Mouse (Mus musculus): ENCODE measurements around the gene Tac4. TPM values are rescaled to one million over a fixed set of nuclear protein-coding genes. Genes with fewer than 3 reads are reported as not detected.
A peak's percentile ranks its signal among the peaks of the same experiment; 100 is the strongest.

The Tac4 gene
- polyA plus RNA-seq, 1 experiment: not detected

GRCm38 (mm10) chr11:95254165-95254564 is 7.2 kb upstream of the Tac4 start:
- no peak overlapping the region for H3K9ac ChIP-seq (ENCODE audit: low read depth, poor library complexity, severe bottlenecking)
- H3K36me3 ChIP-seq (ENCODE audit: control insufficient read depth, insufficient read depth, low read length, poor library complexity, severe bottlenecking): no peaks in the 10 kb centered on the region
- H3K9me3 ChIP-seq (replicated peaks; ENCODE audit: control insufficient read depth, insufficient read depth, low read length, poor library complexity, severe bottlenecking): no peaks in the 10 kb centered on the region
- no peak for TF ChIP-seq EP300 (IDR thresholded peaks at IDR 0.05; ENCODE audit: insufficient read depth, low read depth, low read length)
- TF ChIP-seq POLR2A (IDR thresholded peaks at IDR 0.05; ENCODE audit: insufficient read depth, low read length): no peak
- TF ChIP-seq CTCF (IDR thresholded peaks at IDR 0.05; ENCODE audit: low read depth, low read length): no peak
- no peaks in the 10 kb centered on the region for H3K27me3 ChIP-seq (ENCODE audit: control insufficient read depth, insufficient read depth, low read length, poor library complexity, severe bottlenecking)
- no peak overlapping the region for H3K4me3 ChIP-seq (ENCODE audit: low read depth, low read length)
- H3K4me1 ChIP-seq (ENCODE audit: control insufficient read depth, insufficient read depth, low read length): no peaks in the 10 kb centered on the region
- H3K27ac ChIP-seq (ENCODE audit: insufficient read depth, low read length): no peak overlapping the region

DNA sequence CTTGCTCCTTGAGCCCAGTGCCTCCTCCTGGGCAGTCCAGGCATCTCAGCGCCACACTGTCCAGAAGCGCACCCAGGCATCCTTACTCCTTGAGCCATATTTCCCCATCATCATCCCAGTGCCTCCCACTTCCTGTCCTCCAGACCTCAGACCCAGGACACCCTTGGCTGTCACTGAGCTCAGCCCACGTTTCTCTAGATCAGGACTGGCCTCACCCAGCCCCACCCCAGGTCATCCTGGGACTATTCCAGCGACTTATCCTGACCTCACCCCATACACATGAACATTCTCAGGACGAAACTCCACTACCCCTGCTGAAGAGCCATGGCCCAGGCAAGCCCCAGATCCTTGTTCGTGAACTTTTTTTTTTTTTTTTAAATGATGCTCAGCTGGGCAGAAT is 5.6 kb upstream of the Tac4 start:
- H3K4me1 ChIP-seq (ENCODE audit: control insufficient read depth, insufficient read depth, low read length): no peaks in the 10 kb centered on the region
- H3K27me3 ChIP-seq (ENCODE audit: control insufficient read depth, insufficient read depth, low read length, poor library complexity, severe bottlenecking): no peaks in the 10 kb centered on the region
- no peak for TF ChIP-seq EP300 (IDR thresholded peaks at IDR 0.05; ENCODE audit: insufficient read depth, low read depth, low read length)
- TF ChIP-seq POLR2A (IDR thresholded peaks at IDR 0.05; ENCODE audit: insufficient read depth, low read length): no peak
- TF ChIP-seq CTCF (IDR thresholded peaks at IDR 0.05; ENCODE audit: low read depth, low read length): no peak
- no peak overlapping the region for H3K4me3 ChIP-seq (ENCODE audit: low read depth, low read length)
- H3K27ac ChIP-seq (ENCODE audit: insufficient read depth, low read length): no peak overlapping the region
- no peak overlapping the region for H3K9ac ChIP-seq (ENCODE audit: low read depth, poor library complexity, severe bottlenecking)
- H3K36me3 ChIP-seq (ENCODE audit: control insufficient read depth, insufficient read depth, low read length, poor library complexity, severe bottlenecking): no peaks in the 10 kb centered on the region
- H3K9me3 ChIP-seq (replicated peaks; ENCODE audit: control insufficient read depth, insufficient read depth, low read length, poor library complexity, severe bottlenecking): no peaks in the 10 kb centered on the region

- H3K36me3 ChIP-seq (ENCODE audit: control insufficient read depth, insufficient read depth, low read length, poor library complexity, severe bottlenecking): no peaks in the 10 kb centered on the region
- no peak for TF ChIP-seq CTCF (IDR thresholded peaks at IDR 0.05; ENCODE audit: low read depth, low read length)
- no peak for TF ChIP-seq EP300 (IDR thresholded peaks at IDR 0.05; ENCODE audit: insufficient read depth, low read depth, low read length)
- no peak for TF ChIP-seq POLR2A (IDR thresholded peaks at IDR 0.05; ENCODE audit: insufficient read depth, low read length)
- no peaks in the 10 kb centered on the region for H3K27me3 ChIP-seq (ENCODE audit: control insufficient read depth, insufficient read depth, low read length, poor library complexity, severe bottlenecking)
- H3K9me3 ChIP-seq (replicated peaks; ENCODE audit: control insufficient read depth, insufficient read depth, low read length, poor library complexity, severe bottlenecking): no peaks in the 10 kb centered on the region
- H3K4me1 ChIP-seq (ENCODE audit: control insufficient read depth, insufficient read depth, low read length): peaks cover 1% of the 10 kb centered on the region
- no peak overlapping the region for H3K27ac ChIP-seq (ENCODE audit: insufficient read depth, low read length)
- H3K9ac ChIP-seq (ENCODE audit: low read depth, poor library complexity, severe bottlenecking): peak overlapping the region; percentile 91
- no peak overlapping the region for H3K4me3 ChIP-seq (ENCODE audit: low read depth, low read length)
Observed at GRCm38 (mm10) chr11:95257930-95258329, 3.4 kb upstream of the Tac4 start.

DNA sequence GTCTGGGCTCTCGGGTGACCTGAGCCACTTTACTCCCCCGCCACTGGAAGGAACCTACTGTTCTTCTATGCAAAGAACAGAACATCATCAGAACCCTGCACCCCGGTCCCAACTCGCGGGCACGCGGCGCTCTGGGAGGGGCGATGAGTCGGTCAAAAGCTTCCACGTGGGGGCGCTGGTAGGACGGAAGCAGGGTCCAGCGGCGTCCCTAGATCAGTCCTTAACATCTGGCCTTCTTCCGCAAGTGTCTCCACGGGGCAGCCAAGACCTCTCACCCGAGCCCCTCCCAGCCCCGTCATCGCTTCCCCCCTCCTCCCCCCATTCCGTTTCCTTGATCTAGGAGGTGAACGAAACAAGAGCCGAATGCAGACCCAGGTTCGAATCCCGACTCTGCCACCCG is 2.8 kb upstream of the Tac4 start:
- H3K9me3 ChIP-seq (replicated peaks; ENCODE audit: control insufficient read depth, insufficient read depth, low read length, poor library complexity, severe bottlenecking): no peaks in the 10 kb centered on the region
- H3K9ac ChIP-seq (ENCODE audit: low read depth, poor library complexity, severe bottlenecking): peak overlapping the region; percentile 91
- no peak overlapping the region for H3K27ac ChIP-seq (ENCODE audit: insufficient read depth, low read length)
- no peaks in the 10 kb centered on the region for H3K27me3 ChIP-seq (ENCODE audit: control insufficient read depth, insufficient read depth, low read length, poor library complexity, severe bottlenecking)
- peaks cover 1% of the 10 kb centered on the region for H3K4me1 ChIP-seq (ENCODE audit: control insufficient read depth, insufficient read depth, low read length)
- no peaks in the 10 kb centered on the region for H3K36me3 ChIP-seq (ENCODE audit: control insufficient read depth, insufficient read depth, low read length, poor library complexity, severe bottlenecking)
- TF ChIP-seq POLR2A (IDR thresholded peaks at IDR 0.05; ENCODE audit: insufficient read depth, low read length) (no peak), EP300 (IDR thresholded peaks at IDR 0.05; ENCODE audit: insufficient read depth, low read depth, low read length) (no peak), CTCF (IDR thresholded peaks at IDR 0.05; ENCODE audit: low read depth, low read length) (peak; percentile 76)
- H3K4me3 ChIP-seq (ENCODE audit: low read depth, low read length): peak overlapping the region; percentile 62

GRCm38 (mm10) chr11:95259088-95259849 is 2.1 kb upstream of the Tac4 start:
- Histone ChIP-seq H3K27me3 (ENCODE audit: control insufficient read depth, insufficient read depth, low read length, poor library complexity, severe bottlenecking) (no peaks in the 10 kb centered on the region), H3K9me3 (replicated peaks; ENCODE audit: control insufficient read depth, insufficient read depth, low read length, poor library complexity, severe bottlenecking) (no peaks in the 10 kb centered on the region), H3K36me3 (ENCODE audit: control insufficient read depth, insufficient read depth, low read length, poor library complexity, severe bottlenecking) (no peaks in the 10 kb centered on the region), H3K4me3 (ENCODE audit: low read depth, low read length) (peak overlapping the region; percentile 75), H3K4me1 (ENCODE audit: control insufficient read depth, insufficient read depth, low read length) (peaks cover 1% of the 10 kb centered on the region), H3K9ac (ENCODE audit: low read depth, poor library complexity, severe bottlenecking) (peak overlapping the region; percentile 91), H3K27ac (ENCODE audit: insufficient read depth, low read length) (no peak overlapping the region)
- TF ChIP-seq CTCF (IDR thresholded peaks at IDR 0.05; ENCODE audit: low read depth, low read length): peak; percentile 99
- no peak for TF ChIP-seq POLR2A (IDR thresholded peaks at IDR 0.05; ENCODE audit: insufficient read depth, low read length)
- TF ChIP-seq EP300 (IDR thresholded peaks at IDR 0.05; ENCODE audit: insufficient read depth, low read depth, low read length): no peak

- no peak overlapping the region for H3K4me3 ChIP-seq (ENCODE audit: low read depth, low read length)
- peaks cover 6% of the 10 kb centered on the region for H3K4me1 ChIP-seq (ENCODE audit: control insufficient read depth, insufficient read depth, low read length)
- H3K9me3 ChIP-seq (replicated peaks; ENCODE audit: control insufficient read depth, insufficient read depth, low read length, poor library complexity, severe bottlenecking): no peaks in the 10 kb centered on the region
- H3K9ac ChIP-seq (ENCODE audit: low read depth, poor library complexity, severe bottlenecking): no peak overlapping the region
- H3K27ac ChIP-seq (ENCODE audit: insufficient read depth, low read length): peak overlapping the region; percentile 5
- H3K36me3 ChIP-seq (ENCODE audit: control insufficient read depth, insufficient read depth, low read length, poor library complexity, severe bottlenecking): no peaks in the 10 kb centered on the region
- TF ChIP-seq EP300 (IDR thresholded peaks at IDR 0.05; ENCODE audit: insufficient read depth, low read depth, low read length) (peak; percentile 30; the same call in 1 of the 2 replicates), POLR2A (IDR thresholded peaks at IDR 0.05; ENCODE audit: insufficient read depth, low read length) (no peak)
- H3K27me3 ChIP-seq (ENCODE audit: control insufficient read depth, insufficient read depth, low read length, poor library complexity, severe bottlenecking): no peaks in the 10 kb centered on the region
Observed at GRCm38 (mm10) chr11:95263816-95264454, 2.6 kb downstream of the Tac4 start.

Data from ES-Bruce4 (cell line).